Mouse (Mus musculus) neural tube, embryonic 11.5 days (tissue): ENCODE measurements at regions not wholly inside any gene's neighbourhood (a gene's known extent, or its start where the extent isn't known, plus 50 kb on each side); places are given as distances from the start of the nearest gene placed in this dataset.
A peak's percentile ranks its signal among the peaks of the same experiment; 100 is the strongest.

Source experiments
- ATAC-seq: fragments of 200-750 bp; cut with Nextera tagmentation; 2 replicates; pipeline ENCODE4 v1.8.0; 2017; ENCODE audit warnings: moderate number of reproducible peaks, mild to moderate bottlenecking, moderate TSS enrichment, moderate library complexity; ENCODE audit not compliant: insufficient read depth, low FRiP score, low TSS enrichment
- DNase-seq: peaks from one replicate; pipeline ENCODE4 v3.0.0-alpha.2; 2015; ENCODE audit warnings: low spot score
- H3K27ac ChIP-seq: fragments of 300-500 bp; sonication (generic); 2 replicates; pipeline ENCODE4 v1.5.1; 2014; ENCODE audit warnings: low read depth, mild to moderate bottlenecking, low read length
- H3K27me3 ChIP-seq: fragments of 300-500 bp; sonication (generic); 2 replicates; pipeline ENCODE4 v1.6.1; 2014; ENCODE audit warnings: mild to moderate bottlenecking, low read length, mixed read lengths; ENCODE audit not compliant: control insufficient read depth, insufficient read depth
- H3K36me3 ChIP-seq: fragments of 300-500 bp; sonication (generic); 2 replicates; pipeline ENCODE4 v1.6.1; 2014; ENCODE audit warnings: mild to moderate bottlenecking, low read length, moderate library complexity, mixed read lengths; ENCODE audit not compliant: control insufficient read depth, insufficient read depth
- H3K4me1 ChIP-seq: fragments of 300-500 bp; sonication (generic); 2 replicates; pipeline ENCODE4 v1.6.1; 2014; ENCODE audit warnings: low read length, mixed read lengths; ENCODE audit not compliant: control insufficient read depth, insufficient read depth
- H3K4me2 ChIP-seq: fragments of 300-500 bp; sonication (generic); 2 replicates; pipeline ENCODE4 v1.6.1; 2014; ENCODE audit warnings: low read depth, mild to moderate bottlenecking, moderate library complexity
- H3K4me3 ChIP-seq: fragments of 300-500 bp; sonication (generic); 2 replicates; pipeline ENCODE4 v1.5.1; 2014; ENCODE audit warnings: low read depth, low read length
- H3K9ac ChIP-seq: fragments of 300-500 bp; sonication (generic); 2 replicates; pipeline ENCODE4 v1.6.1; 2014; ENCODE audit warnings: mild to moderate bottlenecking, low read length
- H3K9me3 ChIP-seq: fragments of 300-500 bp; sonication (generic); 2 replicates; pipeline ENCODE4 v1.6.1; 2016; ENCODE audit warnings: low read length; ENCODE audit not compliant: control insufficient read depth
- WGBS: fragments of 180-500 bp; shearing (Covaris S2); extraction: QIAGEN DNeasy Blood & Tissue Kit; methylation state at CpG from one replicate; pipeline ENCODE4 v1.1.7; 2014; 5-methylcytosine and 5-hydroxymethylcytosine counted together

DNA sequence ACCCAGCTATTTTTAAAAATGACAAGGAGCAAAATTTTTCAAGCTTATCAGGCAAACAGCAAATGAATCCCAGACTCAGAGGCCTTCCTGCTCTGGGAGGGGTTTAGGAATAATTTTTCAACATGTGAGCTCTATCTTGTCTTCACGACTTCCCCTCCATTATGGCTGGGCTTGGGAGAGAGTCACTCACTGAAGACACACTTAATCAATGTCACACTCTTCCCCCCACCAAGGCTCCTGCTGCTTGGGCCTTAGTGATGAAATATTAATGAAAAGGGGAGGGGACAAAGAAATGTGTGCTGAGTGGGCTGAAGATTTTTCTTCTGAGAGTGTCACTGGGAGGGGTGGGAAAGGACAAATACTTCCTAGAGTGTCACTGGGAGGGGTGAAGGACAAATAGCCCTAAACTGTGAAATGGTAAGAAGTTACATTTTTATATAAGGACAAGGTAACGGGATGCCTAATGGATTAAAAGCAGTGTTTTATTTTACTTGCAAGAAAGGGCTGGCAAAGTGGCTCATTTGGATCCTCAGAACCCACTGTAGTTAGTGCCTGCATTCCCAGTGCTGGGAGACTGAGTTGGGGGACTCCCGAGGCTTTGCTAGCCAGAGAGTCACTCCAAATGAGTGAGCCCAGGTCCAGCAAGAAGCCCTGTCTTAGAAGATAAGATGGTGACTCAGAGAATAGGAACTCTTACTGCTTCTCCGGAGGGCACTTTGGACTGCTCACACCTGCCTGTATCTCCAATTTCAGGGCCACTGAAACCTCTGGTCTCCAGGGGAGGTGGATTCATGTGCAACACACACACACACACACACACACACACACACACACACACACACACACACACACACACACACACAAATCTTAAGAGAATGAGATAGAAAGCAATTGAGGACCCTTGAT lies 258.5 kb downstream of the Sox11 start:
- Histone ChIP-seq H3K27ac (peak overlapping the region; percentile 89), H3K4me1 (peaks cover 27% of the 10 kb centered on the region), H3K4me3 (no peak overlapping the region), H3K36me3 (no peaks in the 10 kb centered on the region), H3K27me3 (no peaks in the 10 kb centered on the region), H3K4me2 (no peak overlapping the region; the same call in 1 of the 2 replicates), H3K9ac (peak overlapping the region; percentile 3; the same call in 1 of the 2 replicates), H3K9me3 (no peaks in the 10 kb centered on the region)
- DNase-seq: peak; percentile 72
- peak; percentile 75 for ATAC-seq
- WGBS: 29% methylated on average over 4 of the region's 4 CpGs

DNA sequence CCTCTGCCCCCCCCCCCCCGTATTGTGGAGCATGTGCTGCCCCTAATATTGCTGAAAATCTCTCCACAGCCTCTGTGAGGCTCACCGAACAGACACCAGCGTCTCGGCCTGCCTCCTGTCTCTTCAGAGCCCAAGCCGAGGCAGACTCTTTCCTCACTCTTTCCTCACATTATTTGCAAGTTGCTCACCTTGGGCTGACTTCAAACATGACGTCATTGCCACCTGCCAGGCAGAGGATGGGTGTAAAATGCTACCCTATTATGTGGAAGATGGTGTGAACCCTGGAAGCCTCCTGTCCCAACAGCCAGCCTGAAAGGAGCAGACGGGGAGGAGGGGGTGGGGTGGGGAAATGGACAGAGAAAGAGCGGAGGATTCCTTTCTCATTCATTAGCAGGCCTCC lies 259.3 kb downstream of the Sox11 start:
- H3K4me1 ChIP-seq: peaks cover 27% of the 10 kb centered on the region
- 0 out of 2 replicates have a peak overlapping the region, but pooled peaks have one; percentile 8 for H3K4me3 ChIP-seq
- H3K9me3 ChIP-seq: no peaks in the 10 kb centered on the region
- H3K36me3 ChIP-seq: no peaks in the 10 kb centered on the region
- peak; percentile 86 for ATAC-seq
- peak overlapping the region; percentile 51 for H3K9ac ChIP-seq
- H3K4me2 ChIP-seq: peak overlapping the region; percentile 37
- peak; percentile 83 for DNase-seq
- peak overlapping the region; percentile 89 for H3K27ac ChIP-seq
- H3K27me3 ChIP-seq: no peaks in the 10 kb centered on the region
- 1% methylated on average over 8 of the region's 8 CpGs for WGBS

DNA sequence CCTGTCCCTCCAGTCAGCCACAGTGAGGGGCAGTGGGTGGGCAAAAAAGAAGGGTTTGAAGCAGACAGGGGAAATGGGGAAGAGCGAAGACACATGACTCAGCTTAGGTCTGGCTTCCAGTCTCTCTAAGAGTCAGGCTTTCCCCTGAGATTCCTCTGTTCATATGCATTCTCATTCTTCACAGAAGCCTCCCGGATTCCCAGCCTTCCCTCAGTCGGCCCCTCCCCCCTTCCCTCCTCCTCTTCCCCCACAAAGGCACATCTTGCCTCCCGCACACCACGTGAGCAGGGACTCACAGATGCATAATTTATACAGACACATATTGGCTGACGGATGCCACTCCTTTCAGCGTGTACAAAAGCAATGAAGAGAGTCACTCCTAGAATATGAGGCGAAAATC lies 259.8 kb downstream of the Sox11 start:
- DNase-seq (peak; percentile 90), ATAC-seq (peak; percentile 90)
- H3K9me3 ChIP-seq: no peaks in the 10 kb centered on the region
- peak overlapping the region; percentile 51 for H3K9ac ChIP-seq
- peaks cover 27% of the 10 kb centered on the region for H3K4me1 ChIP-seq
- no peaks in the 10 kb centered on the region for H3K27me3 ChIP-seq
- WGBS: 1% methylated on average over 8 of the region's 8 CpGs
- peak overlapping the region; percentile 89 for H3K27ac ChIP-seq
- no peaks in the 10 kb centered on the region for H3K36me3 ChIP-seq
- 0 out of 2 replicates have a peak overlapping the region, but pooled peaks have one; percentile 8 for H3K4me3 ChIP-seq
- H3K4me2 ChIP-seq: peak overlapping the region; percentile 37

DNA sequence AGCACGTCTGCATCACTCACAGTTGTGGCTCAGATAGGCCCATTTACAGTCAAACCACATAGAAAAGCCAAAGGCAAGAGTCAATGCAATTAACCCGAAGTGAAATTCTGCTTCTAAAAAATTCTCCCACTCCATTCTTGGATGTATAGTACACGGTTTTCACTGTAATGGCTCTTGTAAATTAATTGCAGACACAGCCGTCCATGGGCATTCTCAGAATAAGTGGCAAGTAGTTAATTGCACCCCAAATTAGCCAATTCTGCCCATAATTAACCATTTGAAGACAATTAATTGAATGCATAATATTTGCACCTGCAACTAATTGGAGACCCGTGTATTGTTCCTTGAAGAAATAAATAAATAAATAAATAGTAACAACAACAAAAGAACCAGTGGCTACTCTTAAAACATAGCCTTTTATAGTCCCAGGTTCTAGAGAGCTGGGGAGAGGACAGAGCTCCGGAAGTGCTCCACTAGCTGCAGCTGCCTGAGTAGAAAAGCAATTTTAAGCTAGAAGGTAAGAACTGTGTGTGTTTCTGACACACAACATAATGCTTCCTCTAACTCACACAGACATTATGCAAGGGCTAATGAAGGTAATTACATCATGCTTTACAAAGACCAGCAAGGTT lies 266.2 kb downstream of the Sox11 start:
- Histone ChIP-seq H3K9ac (no peak overlapping the region), H3K4me3 (no peak overlapping the region), H3K27ac (no peak overlapping the region), H3K9me3 (no peaks in the 10 kb centered on the region), H3K27me3 (no peaks in the 10 kb centered on the region), H3K4me2 (no peak overlapping the region), H3K36me3 (no peaks in the 10 kb centered on the region), H3K4me1 (peaks cover 8% of the 10 kb centered on the region; the same call in 1 of the 2 replicates)
- 53% methylated on average over 6 of the region's 6 CpGs for WGBS
- ATAC-seq (no peak), DNase-seq (no peak)

DNA sequence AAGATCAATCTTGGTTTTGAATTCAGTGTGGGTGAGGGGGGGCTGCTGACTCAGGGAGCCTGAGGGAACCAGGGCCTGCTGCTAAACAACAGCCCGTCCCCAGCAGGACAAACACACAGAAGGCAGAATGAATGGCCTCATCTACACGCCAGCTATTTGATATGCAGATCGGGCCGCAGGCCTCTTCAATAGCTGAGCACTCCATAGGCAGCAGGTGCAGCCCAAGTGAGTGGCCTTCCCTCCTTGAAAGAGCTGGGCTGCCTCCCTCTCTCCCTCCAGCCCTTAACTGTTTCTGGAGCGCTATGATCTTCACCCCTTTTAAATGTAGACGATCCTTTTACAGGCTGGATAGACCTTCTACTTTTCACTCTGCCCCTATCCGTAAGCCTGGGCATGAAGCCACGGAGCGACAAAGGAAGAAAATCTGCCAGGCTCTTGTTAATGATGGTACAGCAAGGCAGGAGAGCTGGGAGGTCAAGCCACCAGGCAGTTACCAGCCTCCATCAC lies 277.3 kb downstream of the Sox11 start:
- H3K27me3 ChIP-seq: no peaks in the 10 kb centered on the region
- H3K4me1 ChIP-seq: peaks cover 34% of the 10 kb centered on the region
- H3K4me2 ChIP-seq: no peak overlapping the region
- no peaks in the 10 kb centered on the region for H3K9me3 ChIP-seq
- H3K4me3 ChIP-seq: no peak overlapping the region
- no peaks in the 10 kb centered on the region for H3K36me3 ChIP-seq
- no peak overlapping the region for H3K9ac ChIP-seq
- peak overlapping the region; percentile 93 for H3K27ac ChIP-seq
- WGBS: 14% methylated on average over 9 of the region's 9 CpGs
- peak; percentile 82 for DNase-seq
- peak; percentile 76 for ATAC-seq

DNA sequence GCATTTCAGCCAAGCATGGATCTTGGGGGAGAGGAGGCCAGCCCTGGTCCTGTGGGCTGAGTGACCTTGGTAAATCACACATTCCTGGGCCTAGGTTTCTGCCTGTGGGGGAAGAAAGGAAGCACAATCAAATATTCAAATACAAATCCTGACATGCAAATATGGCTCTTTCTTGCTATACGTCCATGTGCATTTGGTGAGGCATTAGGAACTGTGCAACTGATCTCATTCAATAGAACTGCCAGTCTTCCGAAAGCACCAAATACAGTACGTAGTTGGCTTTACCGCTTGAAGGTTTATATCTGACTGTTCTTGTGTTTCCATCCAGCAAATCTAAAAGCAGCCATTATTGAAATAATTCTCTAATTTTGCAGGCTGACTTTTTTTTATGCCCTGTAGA lies 278.9 kb downstream of the Sox11 start:
- H3K9ac ChIP-seq: no peak overlapping the region
- no peaks in the 10 kb centered on the region for H3K27me3 ChIP-seq
- peaks cover 34% of the 10 kb centered on the region for H3K4me1 ChIP-seq
- no peak overlapping the region for H3K4me3 ChIP-seq
- peak overlapping the region; percentile 47; the same call in 1 of the 2 replicates for H3K27ac ChIP-seq
- WGBS: 76% methylated on average over 4 of the region's 4 CpGs
- H3K4me2 ChIP-seq: no peak overlapping the region
- no peaks in the 10 kb centered on the region for H3K9me3 ChIP-seq
- no peak for DNase-seq
- no peak for ATAC-seq
- H3K36me3 ChIP-seq: no peaks in the 10 kb centered on the region

DNA sequence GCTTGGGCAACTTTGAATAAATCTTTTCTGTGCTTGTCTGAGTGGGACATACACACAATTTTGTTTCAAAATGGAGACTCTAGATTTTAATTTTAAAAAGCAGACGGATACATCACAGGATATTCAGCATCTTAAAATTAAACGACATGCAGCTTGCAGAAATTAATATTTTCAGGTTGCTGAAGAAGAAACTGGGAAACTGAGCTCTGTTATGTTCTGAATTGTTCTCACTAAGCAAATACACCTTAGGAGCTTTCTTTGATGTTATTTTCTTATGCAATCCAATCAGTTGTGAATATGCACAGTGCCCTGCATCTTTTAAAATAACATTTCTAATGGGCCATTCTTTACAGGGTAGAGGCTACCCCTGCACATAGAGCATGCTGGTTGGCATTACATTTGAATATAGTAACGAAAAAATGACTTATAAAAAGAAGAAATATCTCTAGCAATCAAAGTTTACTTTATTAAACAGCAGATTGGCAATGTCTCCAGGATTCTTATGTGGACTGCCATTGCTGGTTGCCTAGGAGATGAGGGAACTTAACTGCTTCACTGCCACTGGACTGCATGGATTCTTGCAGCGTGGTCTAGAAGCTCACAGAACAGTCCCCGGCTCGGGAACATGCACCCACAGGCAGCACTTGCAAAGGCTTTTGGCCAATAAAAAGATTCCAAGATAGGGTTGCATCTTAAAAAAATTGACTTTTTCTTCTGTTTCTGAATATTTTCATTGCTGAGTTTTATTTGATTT lies 279.7 kb downstream of the Sox11 start:
- DNase-seq (peak; percentile 50), ATAC-seq (no peak)
- Histone ChIP-seq H3K9me3 (no peaks in the 10 kb centered on the region), H3K9ac (peak overlapping the region; percentile 65), H3K27me3 (no peaks in the 10 kb centered on the region), H3K4me3 (no peak overlapping the region), H3K36me3 (no peaks in the 10 kb centered on the region), H3K4me1 (peaks cover 34% of the 10 kb centered on the region), H3K4me2 (peak overlapping the region; percentile 53), H3K27ac (peak overlapping the region; percentile 95)
- 38% methylated on average over 6 of the region's 6 CpGs for WGBS

DNA sequence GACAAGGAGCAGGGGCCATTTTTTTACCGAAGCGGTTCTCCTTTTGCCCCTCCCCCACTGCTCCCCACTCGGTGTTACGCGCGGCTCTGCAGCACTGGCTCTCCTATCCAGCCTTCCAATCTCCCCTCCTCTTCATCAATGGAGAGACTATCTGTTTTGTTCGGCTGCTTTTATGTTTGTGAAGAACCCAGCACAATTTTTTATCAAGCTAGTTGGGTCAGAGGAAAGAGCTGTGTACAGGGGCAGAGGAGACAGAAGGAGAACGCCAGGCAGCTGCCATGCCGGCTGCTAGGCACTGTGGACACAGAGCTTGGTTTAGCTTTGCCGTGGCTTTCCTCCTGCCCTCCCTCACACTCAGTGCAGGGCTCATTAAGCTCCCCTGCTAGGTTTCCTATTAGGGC lies 280.3 kb downstream of the Sox11 start:
- Histone ChIP-seq H3K4me1 (peaks cover 34% of the 10 kb centered on the region), H3K27ac (peak overlapping the region; percentile 95), H3K4me3 (peak overlapping the region; percentile 25), H3K9ac (peak overlapping the region; percentile 65), H3K36me3 (no peaks in the 10 kb centered on the region), H3K9me3 (no peaks in the 10 kb centered on the region), H3K27me3 (no peaks in the 10 kb centered on the region), H3K4me2 (peak overlapping the region; percentile 53)
- DNase-seq (peak; percentile 80), ATAC-seq (peak; percentile 69)
- 0% methylated on average over 10 of the region's 10 CpGs for WGBS
